Mouse (Mus musculus): ENCODE data around the gene Nfrkb. TPM values are rescaled to one million over a fixed set of nuclear protein-coding genes. Genes with fewer than 3 reads are reported as not detected.

Gene Nfrkb
- polyA plus RNA-seq, 1 experiment from 2014 or later = 22.5 TPM

DNA sequence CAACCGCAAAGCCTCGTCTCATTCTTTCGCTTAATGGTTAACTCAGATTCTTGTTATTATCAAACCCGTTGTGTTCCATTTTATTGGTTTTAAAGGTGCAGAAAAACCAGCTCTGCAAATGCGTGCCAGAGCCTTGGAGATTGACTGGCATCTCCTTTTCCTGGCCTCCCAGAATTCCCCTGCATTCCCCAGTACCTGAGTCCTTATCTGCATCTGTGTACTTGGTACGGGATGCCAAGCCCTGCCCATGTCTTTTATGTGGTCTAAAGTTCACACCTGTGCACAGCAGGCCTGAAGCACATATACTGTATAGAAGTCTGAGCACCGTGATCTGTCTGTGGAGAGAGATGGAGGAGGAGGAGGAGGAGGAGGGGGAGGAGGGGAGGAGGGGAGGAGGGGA is 51.9 kb downstream of the Nfrkb start:
- Histone ChIP-seq H3K36me3 (ENCODE audit: control insufficient read depth, insufficient read depth, low read length) (no peaks in the 10 kb centered on the region), H3K4me2 (ENCODE audit: low read length) (no peak overlapping the region), H3K4me1 (ENCODE audit: control insufficient read depth, insufficient read depth, low read depth, low read length) (no peaks in the 10 kb centered on the region), H3K27ac (ENCODE audit: low read depth, low read length) (no peak overlapping the region), H3K27me3 (replicated peaks; ENCODE audit: control insufficient read depth, insufficient read depth, low read length) (no peaks in the 10 kb centered on the region), H3K4me3 (ENCODE audit: low read length) (no peak overlapping the region), H3K9me3 (ENCODE audit: control insufficient read depth, low read length) (no peaks in the 10 kb centered on the region), H3K9ac (ENCODE audit: low read depth, low read length) (no peak overlapping the region)
- WGBS = 87% methylated on average over 7 of the region's 7 CpGs
- no peak for ATAC-seq

DNA sequence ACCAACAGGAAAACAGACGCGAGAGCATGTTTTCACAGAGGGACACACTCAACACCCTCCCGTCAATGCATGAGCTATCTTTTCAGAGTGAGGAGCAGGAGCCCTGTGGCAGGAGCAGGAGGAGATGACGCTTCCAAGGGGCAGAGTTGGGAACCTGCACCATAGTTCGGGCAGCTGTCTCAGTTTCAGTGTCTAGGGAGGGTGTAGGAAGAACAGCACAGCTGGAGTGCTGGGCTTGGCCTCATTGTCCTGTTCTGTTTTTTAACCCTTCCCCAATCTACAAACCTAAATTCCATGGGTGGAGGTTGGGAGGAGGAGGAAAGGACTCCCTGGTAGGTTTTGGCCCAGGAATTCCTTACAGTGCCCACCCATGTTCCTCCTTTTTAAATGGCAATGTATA is 52.8 kb downstream of the Nfrkb start:
- Histone ChIP-seq H3K9ac (ENCODE audit: low read depth, low read length) (no peak overlapping the region), H3K4me3 (ENCODE audit: low read length) (no peak overlapping the region), H3K9me3 (ENCODE audit: control insufficient read depth, low read length) (no peaks in the 10 kb centered on the region), H3K27me3 (replicated peaks; ENCODE audit: control insufficient read depth, insufficient read depth, low read length) (no peaks in the 10 kb centered on the region), H3K36me3 (ENCODE audit: control insufficient read depth, insufficient read depth, low read length) (no peaks in the 10 kb centered on the region), H3K4me1 (ENCODE audit: control insufficient read depth, insufficient read depth, low read depth, low read length) (no peaks in the 10 kb centered on the region), H3K4me2 (ENCODE audit: low read length) (no peak overlapping the region), H3K27ac (ENCODE audit: low read depth, low read length) (no peak overlapping the region)
- 57% methylated on average over 5 of the region's 5 CpGs for WGBS
- no peak for ATAC-seq

- 87% methylated on average over 6 of the region's 6 CpGs for WGBS
- H3K36me3 ChIP-seq (ENCODE audit: control insufficient read depth, insufficient read depth, low read length) = no peaks in the 10 kb centered on the region
- no peak overlapping the region for H3K4me3 ChIP-seq (ENCODE audit: low read length)
- H3K4me2 ChIP-seq (ENCODE audit: low read length) = no peak overlapping the region
- no peaks in the 10 kb centered on the region for H3K9me3 ChIP-seq (ENCODE audit: control insufficient read depth, low read length)
- no peaks in the 10 kb centered on the region for H3K27me3 ChIP-seq (replicated peaks; ENCODE audit: control insufficient read depth, insufficient read depth, low read length)
- H3K9ac ChIP-seq (ENCODE audit: low read depth, low read length) = no peak overlapping the region
- no peak for ATAC-seq
- no peaks in the 10 kb centered on the region for H3K4me1 ChIP-seq (ENCODE audit: control insufficient read depth, insufficient read depth, low read depth, low read length)
- H3K27ac ChIP-seq (ENCODE audit: low read depth, low read length) = no peak overlapping the region
Measured at GRCm38 (mm10) chr9:31439341-31439740, 53.3 kb downstream of the Nfrkb start.

DNA sequence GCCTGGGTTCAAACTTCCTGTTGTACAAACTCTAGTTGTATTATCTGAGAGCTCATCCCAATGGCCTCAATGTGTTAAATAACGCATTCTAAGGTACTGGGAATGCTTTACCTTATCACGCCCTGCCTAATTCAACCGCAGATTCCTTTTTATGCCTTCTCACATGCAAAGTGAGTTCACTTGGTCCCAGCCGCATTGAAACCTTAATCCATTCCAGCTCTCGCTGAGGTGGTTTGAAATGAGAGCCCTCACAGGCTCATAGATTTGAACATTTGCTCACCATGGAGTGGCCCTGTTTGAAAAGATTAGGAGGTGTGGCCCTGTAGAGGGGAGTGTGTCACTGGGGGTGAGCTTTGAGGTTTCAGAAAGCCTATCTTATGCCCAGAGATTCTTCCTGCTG is 54.4 kb downstream of the Nfrkb start:
- H3K4me1 ChIP-seq (ENCODE audit: control insufficient read depth, insufficient read depth, low read depth, low read length) = no peaks in the 10 kb centered on the region
- WGBS = 89% methylated on average over 5 of the region's 5 CpGs
- ATAC-seq = no peak
- no peaks in the 10 kb centered on the region for H3K27me3 ChIP-seq (replicated peaks; ENCODE audit: control insufficient read depth, insufficient read depth, low read length)
- no peak overlapping the region for H3K9ac ChIP-seq (ENCODE audit: low read depth, low read length)
- H3K4me3 ChIP-seq (ENCODE audit: low read length) = no peak overlapping the region
- H3K36me3 ChIP-seq (ENCODE audit: control insufficient read depth, insufficient read depth, low read length) = no peaks in the 10 kb centered on the region
- no peak overlapping the region for H3K27ac ChIP-seq (ENCODE audit: low read depth, low read length)
- H3K4me2 ChIP-seq (ENCODE audit: low read length) = no peak overlapping the region
- no peaks in the 10 kb centered on the region for H3K9me3 ChIP-seq (ENCODE audit: control insufficient read depth, low read length)

- H3K27ac ChIP-seq (ENCODE audit: low read depth, low read length) = no peak overlapping the region
- ATAC-seq = no peak
- no peaks in the 10 kb centered on the region for H3K27me3 ChIP-seq (replicated peaks; ENCODE audit: control insufficient read depth, insufficient read depth, low read length)
- no peak overlapping the region for H3K4me3 ChIP-seq (ENCODE audit: low read length)
- no peaks in the 10 kb centered on the region for H3K4me1 ChIP-seq (ENCODE audit: control insufficient read depth, insufficient read depth, low read depth, low read length)
- H3K36me3 ChIP-seq (ENCODE audit: control insufficient read depth, insufficient read depth, low read length) = no peaks in the 10 kb centered on the region
- WGBS = 85% methylated on average over 3 of the region's 3 CpGs
- H3K9me3 ChIP-seq (ENCODE audit: control insufficient read depth, low read length) = no peaks in the 10 kb centered on the region
- no peak overlapping the region for H3K9ac ChIP-seq (ENCODE audit: low read depth, low read length)
- no peak overlapping the region for H3K4me2 ChIP-seq (ENCODE audit: low read length)
Measured at GRCm38 (mm10) chr9:31441487-31441886, 55.5 kb downstream of the Nfrkb start.

DNA sequence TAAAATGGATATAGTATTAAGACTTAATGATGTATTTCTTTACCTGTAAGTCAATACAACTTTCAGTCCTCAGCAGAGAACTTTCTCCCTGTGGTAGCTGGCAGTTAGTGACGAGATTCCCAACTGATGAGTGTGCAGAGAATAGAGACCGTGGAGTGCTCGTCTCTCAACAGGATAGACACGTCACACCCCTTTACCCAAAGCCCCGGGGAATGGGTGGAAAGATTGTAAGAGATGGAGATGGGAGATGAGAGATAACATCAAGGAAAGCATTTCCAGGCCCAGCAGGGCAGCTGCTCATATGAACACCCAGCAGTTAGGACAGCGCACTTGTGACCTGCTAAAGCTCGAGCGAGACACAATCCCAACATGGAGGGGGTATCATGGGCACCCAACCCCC is 58.2 kb downstream of the Nfrkb start:
- 86% methylated on average over 8 of the region's 8 CpGs for WGBS
- no peak for ATAC-seq
- no peak overlapping the region for H3K27ac ChIP-seq (ENCODE audit: low read depth, low read length)
- no peak overlapping the region for H3K4me3 ChIP-seq (ENCODE audit: low read length)
- H3K9ac ChIP-seq (ENCODE audit: low read depth, low read length) = no peak overlapping the region
- no peaks in the 10 kb centered on the region for H3K36me3 ChIP-seq (ENCODE audit: control insufficient read depth, insufficient read depth, low read length)
- H3K9me3 ChIP-seq (ENCODE audit: control insufficient read depth, low read length) = no peaks in the 10 kb centered on the region
- no peaks in the 10 kb centered on the region for H3K27me3 ChIP-seq (replicated peaks; ENCODE audit: control insufficient read depth, insufficient read depth, low read length)
- H3K4me1 ChIP-seq (ENCODE audit: control insufficient read depth, insufficient read depth, low read depth, low read length) = no peaks in the 10 kb centered on the region
- H3K4me2 ChIP-seq (ENCODE audit: low read length) = no peak overlapping the region

GRCm38 (mm10) chr9:31449145-31449772 is 63.3 kb downstream of the Nfrkb start:
- Histone ChIP-seq H3K27me3 (replicated peaks; ENCODE audit: control insufficient read depth, insufficient read depth, low read length) (no peaks in the 10 kb centered on the region), H3K4me1 (ENCODE audit: control insufficient read depth, insufficient read depth, low read depth, low read length) (no peaks in the 10 kb centered on the region), H3K9ac (ENCODE audit: low read depth, low read length) (no peak overlapping the region), H3K36me3 (ENCODE audit: control insufficient read depth, insufficient read depth, low read length) (no peaks in the 10 kb centered on the region), H3K9me3 (ENCODE audit: control insufficient read depth, low read length) (no peaks in the 10 kb centered on the region), H3K4me2 (ENCODE audit: low read length) (no peak overlapping the region), H3K4me3 (ENCODE audit: low read length) (no peak overlapping the region), H3K27ac (ENCODE audit: low read depth, low read length) (no peak overlapping the region)
- WGBS = 91% methylated on average over 7 of the region's 7 CpGs
- ATAC-seq = no peak

DNA sequence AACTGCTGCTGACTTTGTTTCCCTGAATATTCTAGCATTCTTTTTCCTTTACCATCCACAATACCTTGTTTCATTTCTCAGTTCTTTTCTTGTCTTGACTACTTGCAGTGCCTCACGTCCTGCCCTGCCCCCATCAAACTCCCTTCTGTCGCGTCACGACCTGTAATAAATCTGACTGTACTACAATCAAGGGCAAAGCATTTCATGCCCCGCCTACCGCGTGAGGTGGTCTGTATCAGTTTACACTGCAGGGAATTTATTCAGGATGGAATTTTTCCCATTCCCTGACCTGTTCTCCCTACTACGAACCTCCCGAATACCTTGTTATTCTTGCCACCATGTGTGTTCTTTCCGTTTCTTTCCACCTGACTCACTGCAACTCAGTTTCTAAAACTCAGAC is 66.2 kb downstream of the Nfrkb start:
- H3K4me2 ChIP-seq (ENCODE audit: low read length) = no peak overlapping the region
- no peak overlapping the region for H3K4me3 ChIP-seq (ENCODE audit: low read length)
- H3K36me3 ChIP-seq (ENCODE audit: control insufficient read depth, insufficient read depth, low read length) = no peaks in the 10 kb centered on the region
- H3K27ac ChIP-seq (ENCODE audit: low read depth, low read length) = no peak overlapping the region
- no peaks in the 10 kb centered on the region for H3K27me3 ChIP-seq (replicated peaks; ENCODE audit: control insufficient read depth, insufficient read depth, low read length)
- 79% methylated on average over 10 of the region's 10 CpGs for WGBS
- no peak for ATAC-seq
- H3K4me1 ChIP-seq (ENCODE audit: control insufficient read depth, insufficient read depth, low read depth, low read length) = no peaks in the 10 kb centered on the region
- no peak overlapping the region for H3K9ac ChIP-seq (ENCODE audit: low read depth, low read length)
- H3K9me3 ChIP-seq (ENCODE audit: control insufficient read depth, low read length) = no peaks in the 10 kb centered on the region

GRCm38 (mm10) chr9:31454356-31454755 is 68.4 kb downstream of the Nfrkb start:
- H3K36me3 ChIP-seq (ENCODE audit: control insufficient read depth, insufficient read depth, low read length) = no peaks in the 10 kb centered on the region
- no peak overlapping the region for H3K27ac ChIP-seq (ENCODE audit: low read depth, low read length)
- H3K4me2 ChIP-seq (ENCODE audit: low read length) = no peak overlapping the region
- no peaks in the 10 kb centered on the region for H3K9me3 ChIP-seq (ENCODE audit: control insufficient read depth, low read length)
- no peak overlapping the region for H3K4me3 ChIP-seq (ENCODE audit: low read length)
- H3K4me1 ChIP-seq (ENCODE audit: control insufficient read depth, insufficient read depth, low read depth, low read length) = no peaks in the 10 kb centered on the region
- no peak for ATAC-seq
- H3K27me3 ChIP-seq (replicated peaks; ENCODE audit: control insufficient read depth, insufficient read depth, low read length) = no peaks in the 10 kb centered on the region
- WGBS = 56% methylated on average over 1 of the region's 1 CpGs
- H3K9ac ChIP-seq (ENCODE audit: low read depth, low read length) = no peak overlapping the region

GRCm38 (mm10) chr9:31463190-31463589 is 77.2 kb downstream of the Nfrkb start:
- no peaks in the 10 kb centered on the region for H3K36me3 ChIP-seq (ENCODE audit: control insufficient read depth, insufficient read depth, low read length)
- no peak overlapping the region for H3K4me3 ChIP-seq (ENCODE audit: low read length)
- H3K4me1 ChIP-seq (ENCODE audit: control insufficient read depth, insufficient read depth, low read depth, low read length) = no peaks in the 10 kb centered on the region; the same call in 1 of the 2 replicates
- H3K4me2 ChIP-seq (ENCODE audit: low read length) = no peak overlapping the region
- peaks cover 12% of the 10 kb centered on the region for H3K27me3 ChIP-seq (replicated peaks; ENCODE audit: control insufficient read depth, insufficient read depth, low read length)
- no peak overlapping the region for H3K9ac ChIP-seq (ENCODE audit: low read depth, low read length)
- no peak for ATAC-seq
- H3K9me3 ChIP-seq (ENCODE audit: control insufficient read depth, low read length) = no peaks in the 10 kb centered on the region
- 55% methylated on average over 9 of the region's 9 CpGs for WGBS
- no peak overlapping the region for H3K27ac ChIP-seq (ENCODE audit: low read depth, low read length)

Measured in hindbrain, embryonic 16.5 days (tissue).